Mouse (Mus musculus): ENCODE results near the gene Bag3. TPM values are rescaled to one million over a fixed set of nuclear protein-coding genes. Genes with fewer than 3 reads are reported as not detected.

Gene Bag3
- polyA plus RNA-seq, 1 experiment from 2014 or later: 5.9 TPM

Small RNA genes within 50 kb of the gene (microRNA-seq; reads per million reads assigned to microRNA genes)
- gene Gm24365 (ENCODE audit: borderline number of aligned reads): not detected

Other genes starting within 250 kb of the Bag3 start
- gene BC017158, start 225.4 kb upstream of the Bag3 start, polyA plus RNA-seq (2015; fragmentation: Nextera tagmentation; extraction: Ambion mirVana): 9.0 and 10.0 TPM in 2 replicates
- 243 and 265 TPM in 2 replicates for gene Rgs10, start 104.9 kb upstream of the Bag3 start, polyA plus RNA-seq (2015; fragmentation: Nextera tagmentation; extraction: Ambion mirVana)
- 26.9 and 27.6 TPM in 2 replicates for gene Tial1, start 61.9 kb upstream of the Bag3 start, polyA plus RNA-seq (2015; fragmentation: Nextera tagmentation; extraction: Ambion mirVana)
- gene Inpp5f, start 87.7 kb downstream of the Bag3 start, polyA plus RNA-seq (2015; fragmentation: Nextera tagmentation; extraction: Ambion mirVana): 10.3 and 13.7 TPM in 2 replicates
- gene Mcmbp, start 216.9 kb downstream of the Bag3 start, polyA plus RNA-seq (2015; fragmentation: Nextera tagmentation; extraction: Ambion mirVana): 62.9 and 66.5 TPM in 2 replicates
- gene Sec23ip, start 221.3 kb downstream of the Bag3 start, polyA plus RNA-seq (2015; fragmentation: Nextera tagmentation; extraction: Ambion mirVana): 30.5 and 30.8 TPM in 2 replicates